9 mouse cellular contexts compared by ENCODE assay signal in genomic region chr19:23058502-23058900, GRCm38 (mm10).
A peak's percentile ranks its signal among the peaks of the same experiment; 100 is the strongest.
DNase-seq lines count a peak whose midpoint lies in the region; ATAC-seq and TF ChIP-seq lines count a peak whose summit lies in the region.
"Had no signal": no experiment of that assay in that cellular context is flagged by ENCODE, and none has a peak within 500 bp of the region (broad histone marks: within the 10 kb centered on the region; RNA-seq: fewer than 3 reads in every experiment).

No protein-coding gene starts in this region.

- no peak for TF ChIP-seq CTCF in gastrocnemius, adult 2 months (IDR thresholded peaks at IDR 0.05)

- no peak overlapping the region for H3K4me3 ChIP-seq in gastrocnemius, adult 2 months
- H3K4me3 ChIP-seq in limb, embryonic 10.5 days = no peak overlapping the region
- no peak overlapping the region for H3K4me3 ChIP-seq in stomach, embryonic 14.5 days (ENCODE audit: low read depth, low read length)
- H3K4me3 ChIP-seq: liver, embryonic 13.5 days had no signal

- intact Hi-C loops in gastrocnemius, adult 2 months (cut with DNase I) = loop anchor here (5.0 kb wide), 1 partner anchor 116 kb away; no protein-coding TSS in a partner anchor
- intact Hi-C loops in gastrocnemius, postnatal 36 days (cut with DNase I) = no loop called here

- WGBS in limb, embryonic 10.5 days = 63% methylated on average over 4 of the region's 4 CpGs
- WGBS in stomach, embryonic 14.5 days = 38% methylated on average over 4 of the region's 4 CpGs

- H3K9ac ChIP-seq in stomach, embryonic 14.5 days (replicated peaks; ENCODE audit: low read depth, low read length) = no peak overlapping the region
- H3K9ac ChIP-seq: liver, embryonic 13.5 days had no signal

- no peak for DNase-seq in gastrocnemius, adult 2 months
- no peak for DNase-seq in gastrocnemius, postnatal 36 days
- DNase-seq in retina, embryonic 14.5 days (ENCODE audit: low spot score) = peak; percentile 17
- no peak for DNase-seq in retina, postnatal 1 day
- no peak for DNase-seq in limb, embryonic 10.5 days (ENCODE audit: low spot score)
- DNase-seq in layer of hippocampus, adult 9-11 months = no peak
- DNase-seq: liver, embryonic 13.5 days had no signal

- H3K9me3 ChIP-seq in limb, embryonic 10.5 days (replicated peaks) = no peaks in the 10 kb centered on the region
- H3K9me3 ChIP-seq in stomach, embryonic 14.5 days (ENCODE audit: control insufficient read depth, low read depth, low read length) = no peaks in the 10 kb centered on the region
- H3K9me3 ChIP-seq: liver, embryonic 13.5 days had no signal

- H3K27ac ChIP-seq in gastrocnemius, adult 2 months = peak overlapping the region; percentile 97
- H3K27ac ChIP-seq in limb, embryonic 10.5 days = peak overlapping the region; percentile 64; the same call in 1 of the 2 replicates
- peak overlapping the region; percentile 39; the same call in 1 of the 2 replicates for H3K27ac ChIP-seq in stomach, embryonic 14.5 days (ENCODE audit: low read length)
- H3K27ac ChIP-seq: liver, embryonic 13.5 days had no signal

- no peaks in the 10 kb centered on the region for H3K36me3 ChIP-seq in limb, embryonic 10.5 days
- H3K36me3 ChIP-seq in stomach, embryonic 14.5 days (ENCODE audit: control insufficient read depth, insufficient read depth, low read length) = no peaks in the 10 kb centered on the region
- H3K36me3 ChIP-seq: liver, embryonic 13.5 days had no signal

- peaks cover 19% of the 10 kb centered on the region for H3K4me1 ChIP-seq in limb, embryonic 10.5 days
- H3K4me1 ChIP-seq in stomach, embryonic 14.5 days (ENCODE audit: control insufficient read depth, insufficient read depth, low read length) = peaks cover 12% of the 10 kb centered on the region

- H3K4me2 ChIP-seq in stomach, embryonic 14.5 days (replicated peaks; ENCODE audit: low read depth, low read length) = no peak overlapping the region

- no peak for ATAC-seq in stomach, embryonic 14.5 days (ENCODE audit: insufficient number of reproducible peaks, insufficient read depth, low FRiP score, low read depth)
- ATAC-seq in inflammation-experienced regulatory T-cells, adult 6 months = no peak

- H3K27me3 ChIP-seq in limb, embryonic 10.5 days (ENCODE audit: low read depth, poor library complexity, severe bottlenecking) = 0 out of 2 replicates have a peak, but pooled peaks cover 10% of the 10 kb centered on the region
- H3K27me3 ChIP-seq in stomach, embryonic 14.5 days (ENCODE audit: control insufficient read depth, insufficient read depth, low read length) = no peaks in the 10 kb centered on the region
- H3K27me3 ChIP-seq: liver, embryonic 13.5 days had no signal

Comparison
In these comparisons a context has a peak if more than half of its experiments do, and no peak if none do; other contexts are left out.
1. H3K27ac ChIP-seq: peak in every context shown above with its lines; median percentile 97 in gastrocnemius, adult 2 months; 64 in limb, embryonic 10.5 days; 39 in stomach, embryonic 14.5 days.